Mouse (Mus musculus) left cerebral cortex, postnatal 4 days (tissue): ENCODE measurements around the gene Dmrt2. TPM values are rescaled to one million over a fixed set of nuclear protein-coding genes. Genes with fewer than 3 reads are reported as not detected.
A peak's percentile ranks its signal among the peaks of the same experiment; 100 is the strongest.

Experiments used
- DNase-seq: peaks from one replicate; pipeline ENCODE4 v3.0.0-alpha.2; 2022
- intact Hi-C: fragments of 180-260 bp; cut with DNase I; formaldehyde crosslinking; loops from one replicate; pipeline ENCODE4 v1.15.1; 2025
- total RNA-seq, 2 experiments: library from RNA; stranded (reverse); gene quantifications; 2 replicates each; pipeline ENCODE4 v1.2.3; 2021

The Dmrt2 gene
- total RNA-seq: 1 to 10 TPM; 1.7 to 3.3 TPM

DNA sequence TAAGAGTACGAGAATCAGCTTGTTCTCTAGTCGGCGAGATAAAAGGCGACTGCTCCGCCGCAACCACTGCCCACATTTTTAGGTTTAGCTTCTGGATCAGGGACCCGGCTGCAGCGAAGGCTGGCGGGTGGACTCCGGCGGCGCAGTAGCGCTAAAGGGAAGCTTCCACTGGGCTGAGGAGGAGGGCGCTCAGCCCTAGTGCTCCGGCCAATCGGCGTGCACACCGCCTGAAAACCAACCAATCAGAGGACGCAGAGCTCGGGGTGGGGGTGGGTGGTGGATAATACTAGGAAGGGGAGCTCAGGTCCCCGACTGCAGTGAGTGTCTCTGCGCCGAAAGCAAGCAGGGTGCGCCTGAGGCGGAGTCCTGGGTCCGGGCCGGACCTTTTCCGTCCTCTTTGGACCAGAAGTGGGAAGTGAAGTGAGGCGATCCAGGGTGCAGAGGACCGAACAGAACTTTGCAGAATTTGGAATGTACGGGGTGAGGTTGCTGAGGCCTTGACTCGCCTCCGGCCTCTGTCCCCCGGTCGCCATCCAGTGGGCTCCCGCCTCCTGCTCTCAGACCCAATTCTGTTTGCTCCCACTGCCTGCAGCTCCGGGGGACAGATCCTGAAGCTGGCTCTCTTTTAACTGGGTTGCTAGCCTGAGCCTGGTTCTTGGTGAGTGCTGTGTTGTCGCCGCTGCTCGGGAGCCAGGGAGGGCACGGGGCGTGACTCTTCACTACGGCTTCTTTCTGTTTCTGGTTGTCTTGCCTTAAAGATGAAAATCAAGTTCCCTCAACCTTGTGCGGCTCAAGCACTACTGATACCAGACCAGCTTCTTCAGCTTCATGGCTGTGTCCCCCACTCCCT is at the start of gene Dmrt2:
Dmrt2 (plus strand) TSS at position 311 of the 850 bp plus-strand sequence.
- intact Hi-C loops: loop anchor here (5.0 kb wide), 1 partner anchor 520 kb away; no protein-coding TSS in a partner anchor
- peak; percentile 77 for DNase-seq

- intact Hi-C loops: loop anchor here (10.0 kb wide), 1 partner anchor 494 kb away; no protein-coding TSS in a partner anchor
- peak; percentile 76 for DNase-seq
Observed at GRCm38 (mm10) chr19:25628490-25628889, 43.7 kb upstream of the Dmrt2 start.

GRCm38 (mm10) chr19:25635119-25635518 is 37.1 kb upstream of the Dmrt2 start:
- intact Hi-C loops: loop anchor here (5.0 kb wide), 1 partner anchor 678 kb away; no protein-coding TSS in a partner anchor
- no peak for DNase-seq

- DNase-seq: peak; percentile 66
- intact Hi-C loops: loop anchor here (5.0 kb wide), 1 partner anchor 678 kb away; no protein-coding TSS in a partner anchor
Observed at GRCm38 (mm10) chr19:25635622-25636244, 36.5 kb upstream of the Dmrt2 start.

DNA sequence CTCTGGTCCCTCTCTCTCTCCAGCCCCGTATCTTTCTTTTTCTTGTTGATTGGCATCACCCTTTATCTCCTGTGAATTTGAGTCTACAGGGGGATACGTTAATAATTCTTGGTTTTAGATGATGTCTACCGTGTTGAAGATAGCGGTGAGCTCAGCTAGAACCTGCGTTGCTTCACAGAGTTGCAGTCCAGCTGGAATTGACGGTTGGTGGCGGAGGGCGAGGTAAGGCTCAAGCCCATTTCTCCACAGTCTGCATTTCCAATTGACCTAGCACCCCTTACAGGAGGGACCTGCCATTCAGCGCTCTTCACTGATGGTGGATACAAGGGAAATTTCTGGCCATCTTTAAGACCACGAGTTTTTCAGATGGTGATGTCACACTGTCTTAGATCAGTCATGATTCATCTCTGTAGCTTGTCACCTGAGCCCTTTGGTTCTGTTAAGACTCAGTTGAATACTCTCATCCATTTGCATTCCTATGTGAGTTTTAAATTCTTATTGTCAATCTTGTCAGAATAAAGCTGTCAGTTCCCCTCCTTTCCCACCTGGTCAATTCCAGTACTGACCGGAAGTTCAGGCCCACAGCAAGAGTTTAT is 33.3 kb upstream of the Dmrt2 start:
- DNase-seq: no peak
- intact Hi-C loops: loop anchor here (5.0 kb wide), 1 partner anchor 682 kb away; no protein-coding TSS in a partner anchor

GRCm38 (mm10) chr19:25641786-25642185 is 30.4 kb upstream of the Dmrt2 start:
- intact Hi-C loops: no loop called here
- no peak for DNase-seq

- DNase-seq: no peak
- intact Hi-C loops: no loop called here
Observed at GRCm38 (mm10) chr19:25647136-25647535, 25.1 kb upstream of the Dmrt2 start.

DNA sequence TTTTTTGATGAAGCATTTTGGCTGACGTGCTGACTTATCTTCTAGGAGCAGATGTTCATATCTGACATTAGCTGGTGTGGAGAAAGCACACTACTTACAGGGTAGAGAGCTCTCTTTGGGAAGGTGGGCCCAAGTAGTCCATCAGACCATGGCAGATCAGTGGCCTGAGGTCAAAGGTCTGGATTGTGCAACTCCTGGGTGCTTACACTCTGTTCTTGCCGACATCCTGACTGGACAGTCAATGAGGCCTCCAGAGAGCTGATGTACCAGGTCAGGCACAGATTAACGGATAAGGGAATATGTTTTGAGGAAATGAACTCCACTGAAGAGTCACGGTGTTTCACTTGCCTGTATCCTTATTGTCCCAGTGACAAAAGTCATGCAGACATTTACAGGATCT is 23.5 kb upstream of the Dmrt2 start:
- DNase-seq: no peak
- intact Hi-C loops: no loop called here

- DNase-seq: no peak
- intact Hi-C loops: no loop called here
Observed at GRCm38 (mm10) chr19:25650474-25650873, 21.7 kb upstream of the Dmrt2 start.

DNA sequence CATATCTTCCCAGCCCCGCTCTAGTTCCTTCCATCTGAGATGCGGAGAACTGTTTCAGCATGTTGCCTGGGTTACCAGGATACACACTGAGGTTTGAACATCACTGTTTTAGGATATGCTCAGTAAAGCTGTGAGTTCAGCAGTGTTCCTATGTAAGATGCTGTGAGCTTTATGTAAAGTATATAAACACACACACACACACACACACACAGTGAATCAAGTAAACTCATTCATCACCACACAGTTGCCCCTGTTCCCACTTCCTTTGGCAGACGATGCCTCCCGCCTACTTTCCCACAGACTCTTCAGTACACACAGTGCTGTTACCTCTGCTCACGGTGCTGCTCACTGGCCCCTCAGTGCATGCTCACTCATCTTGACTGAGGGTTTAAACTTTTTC is 19.7 kb upstream of the Dmrt2 start:
- DNase-seq: no peak
- intact Hi-C loops: no loop called here

DNA sequence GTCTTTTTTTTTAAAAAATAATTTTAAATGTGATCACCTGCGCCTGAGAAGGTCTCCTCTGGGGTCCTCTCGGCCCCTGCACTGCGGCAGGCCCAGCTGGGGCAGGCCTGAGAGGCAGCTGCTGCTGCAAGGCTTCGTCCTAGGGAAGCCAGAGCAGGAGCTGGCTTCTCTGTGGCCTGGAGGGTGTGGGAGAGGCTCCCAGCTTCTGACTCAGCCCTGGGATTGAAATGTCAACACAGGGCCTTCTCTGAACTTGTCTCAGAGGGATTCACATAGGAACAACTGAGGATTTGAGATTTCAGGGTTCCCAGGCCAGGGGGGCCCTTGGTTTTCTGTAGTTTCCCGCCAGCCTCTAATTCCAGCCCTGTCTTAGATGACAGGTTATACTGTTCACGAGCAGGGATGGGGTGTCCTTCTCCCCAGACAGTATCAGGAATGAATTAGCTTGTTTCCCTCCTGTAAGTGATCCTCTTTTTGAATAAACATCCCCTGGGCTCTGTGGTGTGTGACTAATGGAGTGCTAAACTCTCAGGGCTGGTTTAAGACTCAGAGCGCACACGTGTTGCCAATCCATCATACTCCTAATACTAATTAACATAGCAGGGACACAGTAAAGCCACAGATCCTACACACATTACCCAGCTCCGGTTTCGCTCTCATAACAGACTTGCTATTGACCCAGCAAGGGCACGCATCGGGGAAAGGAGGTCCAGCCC is 18.0 kb upstream of the Dmrt2 start:
- DNase-seq: no peak
- intact Hi-C loops: no loop called here

DNA sequence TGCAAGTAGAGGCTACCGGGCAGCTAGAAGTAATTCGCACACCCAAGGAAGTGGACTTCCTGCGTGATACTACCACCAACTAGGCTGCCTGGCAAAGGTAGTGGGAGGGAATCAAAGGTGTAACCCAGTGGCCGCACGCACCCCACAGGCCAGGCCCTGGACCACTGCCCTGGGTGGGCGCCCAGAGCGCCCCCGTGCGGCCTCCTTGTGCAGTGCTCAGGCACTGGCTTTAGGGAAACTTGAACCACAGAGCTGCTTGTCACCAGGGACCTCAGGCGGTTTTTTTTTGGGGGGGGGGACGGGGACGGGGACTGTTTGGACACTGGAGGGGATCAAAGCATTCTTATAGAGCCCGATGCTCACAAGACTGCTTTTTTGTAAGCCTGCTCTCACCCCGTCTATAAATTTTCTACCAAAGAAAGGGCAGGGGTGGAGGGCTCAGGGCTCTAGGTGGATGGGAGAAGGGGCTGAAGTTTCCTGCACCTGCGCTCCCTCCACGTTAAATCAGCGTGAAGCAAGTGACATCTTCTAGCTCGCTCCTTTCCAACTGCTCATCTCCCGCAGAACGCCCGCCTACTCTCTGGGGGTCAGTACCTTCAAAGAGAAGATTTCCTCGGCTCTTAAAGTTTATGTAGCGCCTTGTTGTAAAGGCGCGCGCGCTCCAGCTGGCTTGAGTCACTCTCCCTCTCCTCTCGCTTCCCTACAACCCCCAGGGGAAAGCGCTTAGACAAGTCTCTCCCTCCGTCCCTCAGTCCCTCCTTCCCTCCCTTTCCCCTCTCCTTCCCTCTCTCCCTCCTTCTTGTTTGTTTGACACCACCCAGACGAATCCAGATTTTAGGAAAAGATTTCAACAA is 6.5 kb upstream of the Dmrt2 start:
- intact Hi-C loops: no loop called here
- DNase-seq: no peak

DNA sequence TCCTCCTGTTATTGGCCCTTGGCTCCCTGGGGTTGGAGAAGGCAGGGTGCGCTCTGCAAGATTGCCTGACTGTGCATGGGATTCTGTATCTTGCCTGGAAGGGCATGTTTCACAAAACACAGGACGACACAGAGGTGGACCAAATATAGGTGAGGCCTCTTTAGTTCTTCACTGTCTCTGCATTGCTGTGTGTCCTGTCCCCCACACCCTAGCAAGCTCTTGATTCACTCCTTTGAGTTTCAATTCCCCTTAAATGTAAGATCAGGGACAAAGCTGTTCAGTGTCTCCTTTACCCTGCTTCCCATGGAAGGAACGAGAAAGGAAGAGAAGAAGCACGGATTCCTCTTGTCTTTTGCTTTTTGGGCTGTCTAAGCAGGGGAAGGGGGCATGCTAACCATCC is 4.4 kb upstream of the Dmrt2 start:
- intact Hi-C loops: no loop called here
- DNase-seq: no peak

DNA sequence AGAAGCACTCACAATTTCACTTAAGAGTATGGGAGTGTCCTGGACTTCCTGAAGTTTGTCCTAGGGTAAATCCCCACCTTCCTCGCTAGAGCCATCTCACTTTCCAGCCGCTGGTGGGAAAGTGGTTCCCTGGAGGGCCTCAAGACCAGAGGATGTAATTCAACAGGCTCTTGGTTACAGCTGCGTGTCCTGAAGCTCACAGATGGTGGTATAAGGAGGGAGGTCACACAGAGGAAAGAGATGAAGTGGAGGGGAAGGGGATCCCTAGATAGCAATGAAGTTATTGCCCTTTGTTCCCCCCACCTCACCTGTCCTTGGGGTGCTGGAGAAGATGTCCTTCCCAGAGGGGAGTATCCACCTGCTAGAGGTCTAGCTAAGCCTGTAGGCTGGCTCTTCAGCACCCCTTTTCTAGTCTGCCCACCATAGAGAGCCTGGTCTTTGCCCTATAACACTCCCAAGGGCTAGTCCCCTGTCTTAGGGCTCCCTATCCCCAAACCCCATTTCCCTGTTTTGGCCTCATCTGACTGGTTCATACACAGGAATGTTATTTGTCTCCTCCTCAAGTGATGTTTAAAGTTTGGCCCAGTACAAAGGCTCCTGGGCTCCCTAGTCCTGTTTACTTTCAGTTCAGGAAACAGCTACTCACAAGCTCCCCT is 2.5 kb upstream of the Dmrt2 start:
- intact Hi-C loops: loop anchor here (5.0 kb wide), 1 partner anchor 523 kb away; no protein-coding TSS in a partner anchor
- no peak for DNase-seq

DNA sequence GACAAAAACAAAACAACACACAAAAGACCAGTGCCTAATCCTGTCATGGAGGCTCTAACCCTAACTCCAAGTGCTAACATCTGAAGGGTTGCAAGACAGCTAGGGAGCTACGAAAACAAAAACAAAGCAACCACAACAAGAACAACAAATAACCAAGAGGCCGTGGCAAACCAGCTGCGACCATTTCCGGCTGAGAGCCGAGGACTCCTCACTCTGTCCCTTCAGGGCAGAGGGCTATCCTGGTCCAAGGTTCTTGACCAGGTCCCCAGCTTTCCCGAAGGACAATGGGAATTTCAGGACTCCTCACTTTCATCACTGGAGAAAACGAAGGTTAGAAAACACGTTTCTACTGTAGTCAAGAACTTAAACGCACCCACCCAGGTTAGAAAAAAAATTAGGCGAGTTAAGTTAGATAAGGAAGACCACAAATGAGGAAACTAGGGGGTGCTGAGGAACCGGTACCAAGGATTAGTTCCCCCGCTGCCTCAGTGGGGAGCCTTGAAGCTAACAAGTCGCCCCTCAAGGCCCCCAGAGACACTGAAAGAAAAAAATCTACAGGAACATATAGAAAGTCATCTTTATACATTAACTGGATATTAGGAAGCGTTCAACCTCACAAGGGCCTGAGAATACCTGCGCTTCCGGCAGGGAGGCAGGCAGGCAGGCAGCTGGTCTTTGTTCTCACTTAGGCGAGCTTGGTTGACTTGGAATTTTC is 1.5 kb upstream of the Dmrt2 start:
- intact Hi-C loops: loop anchor here (5.0 kb wide), 1 partner anchor 522 kb away; no protein-coding TSS in a partner anchor
- DNase-seq: no peak

DNA sequence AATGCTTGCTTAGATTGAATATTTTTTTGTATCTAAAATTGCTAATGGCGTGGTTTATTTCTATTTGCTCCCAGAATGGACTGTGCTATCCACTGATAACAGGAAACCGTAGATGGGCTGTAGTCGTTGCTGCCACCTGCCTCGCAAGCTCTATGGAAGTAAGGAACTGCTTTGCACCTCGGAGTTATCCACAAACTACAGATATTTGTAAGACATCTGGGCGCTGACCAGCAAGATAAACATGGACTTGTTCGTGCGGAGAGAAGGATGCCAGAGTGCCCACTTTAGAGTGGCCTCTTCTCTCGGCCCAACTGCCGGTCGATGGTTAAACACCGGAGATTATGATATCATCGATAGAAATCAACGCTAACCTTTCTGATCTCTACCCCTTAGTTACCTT is 530 bp upstream of the Dmrt2 start:
- no peak for DNase-seq
- intact Hi-C loops: loop anchor here (5.0 kb wide), 1 partner anchor 521 kb away; no protein-coding TSS in a partner anchor

- peak; percentile 10 for DNase-seq
- intact Hi-C loops: loop anchor here (5.0 kb wide), 1 partner anchor 519 kb away; no protein-coding TSS in a partner anchor
Observed at GRCm38 (mm10) chr19:25673224-25674055, 1.2 kb downstream of the Dmrt2 start.

DNA sequence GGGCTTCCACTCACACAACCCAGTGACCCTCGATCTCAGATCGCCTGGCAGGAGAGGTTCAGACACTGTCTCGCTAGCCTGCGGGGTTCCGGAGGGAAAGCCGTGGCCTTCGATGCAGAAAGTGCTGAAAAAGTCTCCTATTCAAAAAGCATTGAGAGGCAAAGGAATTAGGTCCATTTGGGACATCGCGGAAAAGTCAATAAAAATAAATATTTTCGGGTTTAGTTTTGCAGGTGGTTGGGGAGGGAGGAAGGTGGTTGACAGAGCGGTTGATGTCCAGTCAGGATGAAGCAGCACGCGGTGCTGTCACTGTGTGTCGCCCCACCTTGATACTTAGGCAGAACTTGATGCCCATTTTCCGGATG is 1.8 kb downstream of the Dmrt2 start:
- DNase-seq: no peak
- intact Hi-C loops: loop anchor here (5.0 kb wide), 1 partner anchor 518 kb away; no protein-coding TSS in a partner anchor
